Mouse (Mus musculus) liver, embryonic 15.5 days (tissue): ENCODE data around the gene Ppef1. TPM values are rescaled to one million over a fixed set of nuclear protein-coding genes. Genes with fewer than 3 reads are reported as not detected.
A peak's percentile ranks its signal among the peaks of the same experiment; 100 is the strongest.
"Not testable (repeated sequence)": the region's sequence is repeated elsewhere in the genome, so short reads cannot be mapped to it uniquely, and the experiment has no call there.

ENCODE experiments used
- ATAC-seq: fragments of 200-750 bp; cut with Nextera tagmentation; 2 replicates; pipeline ENCODE4 v1.8.0; 2017; ENCODE audit warnings: moderate number of reproducible peaks, mild to moderate bottlenecking, moderate library complexity; ENCODE audit not compliant: insufficient read depth
- H3K27ac ChIP-seq: fragments of 300-500 bp; sonication (generic); replicated peaks from 2 replicates; pipeline ENCODE4 v1.5.1; 2015; ENCODE audit warnings: mild to moderate bottlenecking, inconsistent platforms
- H3K27me3 ChIP-seq: fragments of 300-500 bp; sonication (generic); 2 replicates; pipeline ENCODE4 v1.6.1; 2015; ENCODE audit warnings: mild to moderate bottlenecking, inconsistent platforms
- H3K36me3 ChIP-seq: fragments of 300-500 bp; sonication (generic); replicated peaks from 2 replicates; pipeline ENCODE4 v1.6.1; 2015; ENCODE audit warnings: moderate library complexity, mild to moderate bottlenecking, inconsistent platforms
- H3K4me1 ChIP-seq: fragments of 300-500 bp; sonication (generic); replicated peaks from 2 replicates; pipeline ENCODE4 v1.6.1; 2015; ENCODE audit warnings: inconsistent platforms
- H3K4me2 ChIP-seq: fragments of 300-500 bp; sonication (generic); 2 replicates; pipeline ENCODE4 v1.6.1; 2015; ENCODE audit warnings: moderate library complexity, mild to moderate bottlenecking, inconsistent platforms
- H3K4me3 ChIP-seq: fragments of 300-500 bp; sonication (generic); replicated peaks from 2 replicates; pipeline ENCODE4 v1.5.1; 2015; ENCODE audit warnings: mild to moderate bottlenecking, inconsistent platforms
- H3K9ac ChIP-seq: fragments of 300-500 bp; sonication (generic); 2 replicates; pipeline ENCODE4 v1.6.1; 2015; ENCODE audit warnings: moderate library complexity, mild to moderate bottlenecking, inconsistent platforms
- H3K9me3 ChIP-seq: fragments of 300-500 bp; sonication (generic); replicated peaks from 2 replicates; pipeline ENCODE4 v1.6.1; 2016; ENCODE audit warnings: inconsistent platforms
- WGBS: fragments of 180-500 bp; shearing (Covaris S2); methylation state at CpG from one replicate; pipeline ENCODE4 v1.1.7; 2015; ENCODE audit warnings: mixed read lengths; ENCODE audit not compliant: insufficient replicate concordance; 5-methylcytosine and 5-hydroxymethylcytosine counted together
- polyA plus RNA-seq: library from polyadenylated mRNA; unstranded; fragments of >200 nt; fragmentation: Nextera tagmentation; extraction: Ambion mirVana; gene quantifications from 2 replicates; pipeline ENCODE4 v1.2.1, GENCODE M21; 2015

Ppef1 gene
- 0.10 TPM in 1 of 2 replicates, not detected in the other for polyA plus RNA-seq

DNA sequence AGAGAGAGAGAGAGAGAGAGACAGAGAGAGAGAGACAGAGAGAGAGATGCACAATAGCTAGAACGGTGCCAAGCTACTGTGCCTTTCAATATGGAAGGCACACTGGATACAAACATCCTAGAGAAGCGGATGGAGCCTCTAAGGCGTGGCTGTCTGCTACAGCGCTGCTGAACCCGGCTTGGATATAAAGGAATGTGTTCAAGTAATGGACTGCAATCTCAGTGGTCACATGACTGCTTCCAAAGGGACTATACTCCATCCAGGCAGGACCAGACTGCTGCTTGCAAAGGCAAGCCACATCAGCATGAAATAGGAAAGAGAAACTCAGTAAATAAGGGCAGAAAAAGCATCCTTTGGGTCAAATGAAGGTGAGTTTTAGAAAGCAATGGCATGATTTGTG is at the start of gene Ppef1:
Gene Ppef1 (minus strand): TSS at position 116 of the 400 bp plus-strand sequence.
- Histone ChIP-seq H3K9me3 (no peaks in the 10 kb centered on the region), H3K27ac (no peak within 1 kb of the TSS), H3K36me3 (no peaks in the 10 kb centered on the region), H3K9ac (no peak within 1 kb of the TSS), H3K4me2 (no peak within 1 kb of the TSS), H3K4me3 (no peak within 1 kb of the TSS), H3K27me3 (no peaks in the 10 kb centered on the region; the same call in 1 of the 2 replicates), H3K4me1 (no peaks in the 10 kb centered on the region)
- WGBS, result 65% methylated on average over 5 of the region's 5 CpGs
- ATAC-seq, result no peak

DNA sequence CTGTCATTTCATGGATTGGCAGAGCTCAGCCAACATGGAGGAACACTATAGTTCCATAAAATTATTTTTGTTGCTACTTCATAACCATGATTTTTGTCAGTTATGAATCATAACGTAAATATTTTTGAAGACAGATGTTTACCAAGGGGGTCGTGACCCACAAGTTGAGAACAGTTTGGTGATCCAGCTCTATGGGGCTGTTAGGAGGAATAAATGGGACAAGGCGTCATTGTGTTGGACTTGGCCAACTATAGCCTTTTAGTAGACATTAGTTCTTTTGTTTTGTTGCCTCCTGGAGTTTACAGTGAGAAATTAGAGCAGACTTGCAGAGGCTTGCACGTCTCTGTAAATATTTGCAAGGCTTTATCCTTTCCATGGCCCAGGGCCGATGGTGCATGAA is 46.7 kb upstream of the Ppef1 start:
- Histone ChIP-seq H3K4me1 (no peaks in the 10 kb centered on the region), H3K36me3 (no peaks in the 10 kb centered on the region), H3K4me3 (no peak overlapping the region), H3K4me2 (no peak overlapping the region), H3K9me3 (no peaks in the 10 kb centered on the region), H3K27me3 (no peaks in the 10 kb centered on the region), H3K9ac (no peak overlapping the region), H3K27ac (no peak overlapping the region)
- 46% methylated on average over 5 of the region's 5 CpGs for WGBS
- ATAC-seq, result no peak

DNA sequence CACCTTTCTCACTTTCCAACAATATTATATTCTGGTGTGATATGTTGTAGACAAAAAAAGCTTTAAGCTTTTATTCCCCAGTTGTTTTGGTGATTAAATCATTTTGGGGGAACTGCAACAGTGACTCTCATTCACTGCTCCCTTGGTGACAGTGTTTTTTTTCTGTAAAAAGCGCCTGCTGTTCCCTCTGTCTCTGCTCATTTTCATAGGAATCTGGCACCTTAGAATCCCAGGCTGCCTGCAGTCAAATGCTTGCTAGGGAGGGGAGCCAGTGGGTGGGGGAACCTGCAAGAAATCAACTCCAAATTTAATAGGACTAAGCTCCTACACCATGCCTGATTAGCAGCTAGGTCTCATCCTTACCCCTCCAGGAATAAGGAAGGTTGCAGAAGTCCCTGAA is 37.5 kb upstream of the Ppef1 start:
- no peaks in the 10 kb centered on the region for H3K4me1 ChIP-seq
- 39% methylated on average over 1 of the region's 1 CpGs for WGBS
- H3K9me3 ChIP-seq, result no peaks in the 10 kb centered on the region
- no peaks in the 10 kb centered on the region for H3K36me3 ChIP-seq
- no peak overlapping the region for H3K27ac ChIP-seq
- ATAC-seq, result no peak
- H3K4me2 ChIP-seq, result no peak overlapping the region
- no peaks in the 10 kb centered on the region for H3K27me3 ChIP-seq
- no peak overlapping the region for H3K9ac ChIP-seq
- H3K4me3 ChIP-seq, result no peak overlapping the region

DNA sequence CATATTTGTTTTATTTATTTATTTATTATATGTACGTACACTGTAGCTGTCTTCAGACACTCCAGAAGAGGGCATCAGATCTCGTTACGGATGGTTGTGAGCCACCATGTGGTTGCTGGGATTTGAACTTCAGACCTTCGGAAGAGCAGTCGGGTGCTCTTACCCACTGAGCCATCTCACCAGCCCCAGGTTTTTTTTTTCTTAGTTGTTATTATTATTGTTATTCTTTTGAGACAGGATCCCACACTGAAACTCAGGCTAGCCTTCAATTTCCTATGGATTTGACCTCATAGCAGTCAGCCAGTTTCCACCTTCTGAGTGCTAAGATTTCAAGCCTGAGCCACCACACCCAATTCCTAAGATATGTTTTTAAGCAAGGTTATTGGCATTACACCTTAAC is 34.1 kb upstream of the Ppef1 start:
- WGBS, result 81% methylated on average over 5 of the region's 5 CpGs
- not testable (repeated sequence) for ATAC-seq

DNA sequence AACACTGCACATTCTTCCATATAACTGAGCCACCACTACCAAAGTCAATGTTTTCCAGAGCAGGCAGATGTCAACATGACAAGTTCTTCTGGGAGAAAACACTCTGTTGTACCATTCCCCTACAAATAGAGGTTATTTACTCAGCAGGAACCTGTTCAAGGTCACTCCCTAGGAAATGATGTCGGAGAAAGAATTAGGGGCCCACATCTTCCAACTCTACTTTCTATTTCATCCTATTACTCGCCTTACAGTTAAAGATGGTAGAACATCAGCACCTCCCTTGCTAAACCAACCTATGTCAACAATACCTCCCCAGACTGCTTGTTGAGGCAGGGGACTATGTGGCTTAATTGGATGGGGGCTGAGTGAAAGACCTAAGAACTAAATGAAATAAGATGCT is 32.1 kb upstream of the Ppef1 start, which contains the start of gene Rs1:
Gene Rs1 (plus strand): TSS at position 301 of the 400 bp plus-strand sequence.
- ATAC-seq, result no peak
- H3K27me3 ChIP-seq, result peaks cover 4% of the 10 kb centered on the region; the same call in 1 of the 2 replicates
- peak within 1 kb of the TSS; percentile 62 for H3K4me2 ChIP-seq
- H3K27ac ChIP-seq, result no peak within 1 kb of the TSS
- H3K4me1 ChIP-seq, result no peaks in the 10 kb centered on the region
- H3K36me3 ChIP-seq, result no peaks in the 10 kb centered on the region
- no peak within 1 kb of the TSS for H3K9ac ChIP-seq
- WGBS, result 73% methylated on average over 2 of the region's 2 CpGs
- no peaks in the 10 kb centered on the region for H3K9me3 ChIP-seq
- H3K4me3 ChIP-seq, result peak within 1 kb of the TSS; percentile 64

More for the DNA sequence above, 34.1 kb upstream of the Ppef1 start:
- H3K4me2 ChIP-seq, H3K9me3 ChIP-seq, H3K4me3 ChIP-seq, H3K9ac ChIP-seq, H3K27me3 ChIP-seq, H3K4me1 ChIP-seq, H3K36me3 ChIP-seq, H3K27ac ChIP-seq: not testable (repeated sequence)

DNA sequence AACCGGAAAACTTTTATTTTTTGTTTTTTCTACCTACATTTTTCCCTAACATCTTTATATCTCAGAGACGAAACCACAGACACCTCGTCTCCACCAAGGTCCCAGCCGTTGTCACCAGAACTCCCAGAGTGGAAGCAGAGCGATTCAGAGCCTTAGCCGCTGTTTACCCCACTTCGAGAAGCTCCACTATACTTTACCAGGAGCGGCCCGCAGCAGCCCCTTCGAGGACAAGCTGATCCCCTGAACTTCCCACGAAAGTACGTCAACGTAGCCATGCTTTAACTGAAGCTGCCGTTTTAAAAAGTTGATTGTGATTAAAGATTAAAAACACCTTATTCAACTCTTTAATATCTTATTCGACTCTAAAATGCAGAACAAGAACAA is 30.7 kb upstream of the Ppef1 start:
- Histone ChIP-seq H3K27ac (no peak overlapping the region), H3K36me3 (no peaks in the 10 kb centered on the region)
- ATAC-seq, result peak; percentile 82

DNA sequence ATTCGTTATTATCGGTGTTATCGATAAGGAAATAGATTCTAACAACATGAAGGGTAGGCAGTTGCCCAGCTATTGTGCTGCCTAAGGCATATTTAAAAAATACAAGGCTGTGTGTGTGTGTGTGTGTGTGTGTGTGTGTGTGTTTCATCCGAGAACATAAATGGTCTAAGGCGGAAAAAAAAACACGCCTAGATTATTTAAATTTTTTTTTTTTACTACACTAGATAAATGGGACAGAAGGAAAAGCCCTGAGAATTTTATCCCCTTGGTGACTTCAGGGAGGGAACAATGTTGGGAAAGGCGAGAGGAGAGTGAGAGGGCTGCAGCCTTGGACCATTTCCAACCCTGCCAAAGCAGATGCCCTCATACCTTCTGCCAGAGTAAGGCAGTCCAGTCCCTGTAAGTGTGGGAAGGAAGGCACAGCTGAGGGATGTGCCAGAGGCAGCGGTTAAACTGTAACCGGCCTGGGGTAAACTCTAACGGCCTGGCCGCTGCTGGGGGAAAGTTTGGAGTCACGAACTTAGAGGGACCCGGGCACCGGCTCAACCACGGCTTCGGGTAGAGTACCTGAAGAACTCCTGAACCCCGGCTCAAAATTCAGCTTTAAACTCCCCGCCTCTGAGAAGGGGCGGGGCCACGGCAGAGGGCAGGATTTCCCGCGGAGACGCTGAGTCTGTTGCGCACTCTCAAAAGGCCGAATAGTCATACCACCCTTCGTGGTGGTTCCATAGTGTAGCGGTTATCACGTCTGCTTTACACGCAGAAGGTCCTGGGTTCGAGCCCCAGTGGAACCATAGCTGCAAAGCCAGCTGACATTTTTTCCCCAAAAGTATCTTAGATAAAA is 30.0 kb upstream of the Ppef1 start:
- H3K27me3 ChIP-seq, result peaks cover 4% of the 10 kb centered on the region; the same call in 1 of the 2 replicates
- no peaks in the 10 kb centered on the region for H3K36me3 ChIP-seq
- peak overlapping the region; percentile 64 for H3K4me3 ChIP-seq
- peak overlapping the region; percentile 62 for H3K4me2 ChIP-seq
- no peaks in the 10 kb centered on the region for H3K9me3 ChIP-seq
- 25% methylated on average over 30 of the region's 30 CpGs for WGBS
- ATAC-seq, result peak; percentile 94
- H3K9ac ChIP-seq, result peak overlapping the region; percentile 43
- H3K4me1 ChIP-seq, result no peaks in the 10 kb centered on the region
- H3K27ac ChIP-seq, result no peak overlapping the region

More for the DNA sequence above, 30.7 kb upstream of the Ppef1 start:
- peak overlapping the region; percentile 35; the same call in 1 of the 2 replicates for H3K9ac ChIP-seq
- H3K9me3 ChIP-seq, result no peaks in the 10 kb centered on the region
- H3K4me3 ChIP-seq, result peak overlapping the region; percentile 64
- 23% methylated on average over 15 of the region's 15 CpGs for WGBS
- no peaks in the 10 kb centered on the region for H3K4me1 ChIP-seq
- H3K4me2 ChIP-seq, result peak overlapping the region; percentile 62
- peaks cover 4% of the 10 kb centered on the region; the same call in 1 of the 2 replicates for H3K27me3 ChIP-seq

DNA sequence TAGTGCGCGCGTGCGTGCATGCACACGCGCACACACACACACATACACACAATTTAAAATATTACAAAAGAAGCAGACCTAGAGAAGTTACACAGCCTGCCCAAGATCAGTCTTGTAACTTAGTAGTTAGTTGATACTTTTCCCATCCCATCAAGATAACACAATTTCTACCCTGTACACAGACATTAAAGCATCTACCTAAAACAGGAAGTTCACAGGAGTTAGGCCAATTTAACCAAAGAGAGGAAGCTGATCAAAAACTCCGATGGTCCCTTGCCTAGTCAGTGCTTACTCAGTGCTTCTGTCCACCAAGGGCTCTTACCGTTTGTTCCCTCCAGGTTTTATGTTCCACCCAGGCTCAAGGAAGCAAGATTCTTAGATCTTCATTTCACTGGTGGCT is 15.2 kb upstream of the Ppef1 start:
- Histone ChIP-seq H3K9ac (no peak overlapping the region), H3K4me2 (no peak overlapping the region), H3K36me3 (no peaks in the 10 kb centered on the region), H3K4me3 (no peak overlapping the region), H3K9me3 (no peaks in the 10 kb centered on the region), H3K4me1 (no peaks in the 10 kb centered on the region), H3K27ac (no peak overlapping the region), H3K27me3 (no peaks in the 10 kb centered on the region)
- ATAC-seq, result no peak
- 76% methylated on average over 8 of the region's 8 CpGs for WGBS

DNA sequence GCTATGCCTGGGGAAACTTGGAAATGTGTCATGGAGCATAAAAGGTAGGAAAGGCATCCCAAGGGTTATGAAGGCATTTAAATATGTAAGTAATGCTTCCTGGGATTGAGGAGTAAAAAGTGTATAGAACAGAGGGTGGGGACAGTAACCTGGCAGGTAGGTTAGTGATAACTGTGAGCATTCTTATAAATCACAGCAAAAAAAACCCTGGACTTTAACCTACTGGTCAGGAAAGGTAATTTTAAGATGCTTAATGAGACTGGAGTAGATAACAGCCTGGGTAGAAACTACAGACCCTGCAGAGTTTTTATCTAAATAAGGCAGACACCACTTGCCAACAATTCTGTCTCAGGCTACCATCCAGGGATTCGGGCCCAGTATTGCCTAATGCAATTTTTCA is 13.1 kb upstream of the Ppef1 start:
- Histone ChIP-seq H3K9me3 (no peaks in the 10 kb centered on the region), H3K4me2 (no peak overlapping the region), H3K9ac (no peak overlapping the region), H3K27me3 (no peaks in the 10 kb centered on the region), H3K4me1 (no peaks in the 10 kb centered on the region), H3K27ac (no peak overlapping the region), H3K36me3 (no peaks in the 10 kb centered on the region), H3K4me3 (no peak overlapping the region)
- 42% methylated on average over 1 of the region's 1 CpGs for WGBS
- no peak for ATAC-seq

DNA sequence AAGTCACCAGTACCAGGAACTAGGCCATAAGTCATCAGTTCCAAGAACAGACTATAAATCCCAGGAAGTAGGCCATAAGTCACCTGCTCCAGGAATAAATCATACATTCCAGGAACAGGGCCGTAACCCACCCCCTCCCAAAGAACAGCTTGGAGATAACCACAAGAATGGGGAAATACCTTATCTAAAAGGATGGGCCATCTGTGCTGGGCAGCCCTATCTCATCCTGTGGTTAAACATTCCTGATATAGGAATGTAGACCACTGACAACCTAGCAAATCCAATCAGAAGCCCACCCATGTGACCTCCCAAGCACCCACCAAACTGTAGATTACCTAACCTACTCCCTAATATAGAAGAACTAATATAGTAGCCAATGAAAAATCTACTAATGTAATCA is 9.8 kb upstream of the Ppef1 start:
- H3K27me3 ChIP-seq, result no peaks in the 10 kb centered on the region
- H3K9me3 ChIP-seq, result no peaks in the 10 kb centered on the region
- H3K27ac ChIP-seq, result no peak overlapping the region
- H3K4me1 ChIP-seq, result no peaks in the 10 kb centered on the region
- H3K36me3 ChIP-seq, result no peaks in the 10 kb centered on the region
- ATAC-seq, result no peak
- H3K4me3 ChIP-seq, result no peak overlapping the region
- H3K9ac ChIP-seq, result no peak overlapping the region
- H3K4me2 ChIP-seq, result no peak overlapping the region
- WGBS, result 35% methylated on average over 1 of the region's 1 CpGs

DNA sequence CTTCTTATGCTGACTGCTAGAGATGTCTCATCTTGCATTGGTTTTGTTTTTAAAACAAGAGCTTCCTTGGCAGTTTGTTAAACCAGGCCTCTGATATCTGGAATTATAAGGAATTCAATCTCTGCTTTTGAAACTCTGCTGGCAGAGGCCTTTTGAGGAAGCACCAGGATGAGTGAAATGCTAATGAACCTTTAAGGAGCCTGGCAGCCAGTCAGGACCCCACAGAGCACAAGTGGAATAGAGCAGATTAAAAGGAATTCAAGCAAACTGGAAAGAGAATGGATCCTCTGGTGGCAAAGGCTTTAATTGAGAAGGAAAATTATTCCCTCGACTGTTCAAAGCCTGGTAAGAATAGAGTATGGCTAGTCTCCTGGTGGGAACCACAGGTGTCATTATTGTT is 36.4 kb downstream of the Ppef1 start:
- Histone ChIP-seq H3K4me2 (no peak overlapping the region), H3K27me3 (no peaks in the 10 kb centered on the region), H3K4me3 (no peak overlapping the region), H3K4me1 (no peaks in the 10 kb centered on the region), H3K27ac (no peak overlapping the region), H3K9ac (no peak overlapping the region), H3K36me3 (no peaks in the 10 kb centered on the region), H3K9me3 (no peaks in the 10 kb centered on the region)
- WGBS, result 23% methylated on average over 1 of the region's 1 CpGs
- no peak for ATAC-seq
